Mouse (Mus musculus) thymus, adult 2 months (tissue): ENCODE results near the gene Smg9. TPM values are rescaled to one million over a fixed set of nuclear protein-coding genes. Genes with fewer than 3 reads are reported as not detected.
A peak's percentile ranks its signal among the peaks of the same experiment; 100 is the strongest.

ENCODE experiments used
- DNase-seq: peaks from one replicate; pipeline ENCODE4 v3.0.0; 2021
- H3K27ac ChIP-seq: fragments of 200-500 bp; 2 replicates; pipeline ENCODE4 v1.5.1; 2012; ENCODE audit warnings: low read length, control low read depth; ENCODE audit not compliant: control insufficient read depth, insufficient read depth
- H3K27me3 ChIP-seq: fragments of 200-500 bp; 2 replicates; pipeline ENCODE4 v1.6.1; 2012; ENCODE audit warnings: mild to moderate bottlenecking, low read length, moderate library complexity, mixed read lengths; ENCODE audit not compliant: control insufficient read depth, insufficient read depth
- H3K36me3 ChIP-seq: fragments of 200-500 bp; 2 replicates; pipeline ENCODE4 v1.6.1; 2012; ENCODE audit warnings: mild to moderate bottlenecking, low read length, moderate library complexity; ENCODE audit not compliant: control insufficient read depth, insufficient read depth
- H3K4me1 ChIP-seq: fragments of 200-500 bp; replicated peaks from 2 replicates; pipeline ENCODE4 v1.6.1; 2012; ENCODE audit warnings: low read length; ENCODE audit not compliant: control insufficient read depth, insufficient read depth
- H3K4me3 ChIP-seq: fragments of 200-500 bp; 2 replicates; pipeline ENCODE4 v1.5.1; 2012; ENCODE audit warnings: mild to moderate bottlenecking, low read length, control low read depth, moderate library complexity; ENCODE audit not compliant: control insufficient read depth, insufficient read depth
- CTCF ChIP-seq: fragments of 200-500 bp; IDR thresholded peaks from 2 replicates; pipeline ENCODE4 v1.5.1; 2012; ENCODE audit warnings: mild to moderate bottlenecking, control low read depth, low read length, moderate library complexity, borderline replicate concordance; ENCODE audit not compliant: control insufficient read depth, poor library complexity, insufficient read depth; ENCODE audit errors: extremely low read depth
- POLR2A ChIP-seq: fragments of 200-500 bp; IDR thresholded peaks from 2 replicates; pipeline ENCODE4 v1.6.1; 2012; ENCODE audit warnings: mild to moderate bottlenecking, low read length, control low read depth, moderate library complexity; ENCODE audit not compliant: control insufficient read depth, poor library complexity, insufficient read depth; ENCODE audit errors: extremely low read depth
- WGBS: fragments of 180-500 bp; shearing (Covaris S2); methylation state at CpG from one replicate; pipeline ENCODE4 v1.1.7; 2018; 5-methylcytosine and 5-hydroxymethylcytosine counted together
- polyA plus RNA-seq: library from polyadenylated mRNA; depleted of rRNA; stranded (reverse); fragments of >200 nt; gene quantifications from 2 replicates; pipeline ENCODE4 v1.2.3, GENCODE M21; 2012

Smg9 gene
- polyA plus RNA-seq, 1 experiment, result 168 TPM

- DNase-seq, result no peak
- no peak for TF ChIP-seq POLR2A
- Histone ChIP-seq H3K36me3 (no peaks in the 10 kb centered on the region), H3K4me3 (no peak overlapping the region), H3K27me3 (no peaks in the 10 kb centered on the region), H3K27ac (no peak overlapping the region), H3K4me1 (no peaks in the 10 kb centered on the region; the same call in 1 of the 2 replicates)
- WGBS, result 25% methylated on average over 7 of the region's 7 CpGs
Measured at GRCm38 (mm10) chr7:24439891-24440290, 40.5 kb downstream of the Smg9 start.

GRCm38 (mm10) chr7:24441785-24442184, 42.4 kb downstream of the Smg9 start:
- H3K27ac ChIP-seq, result no peak overlapping the region
- 13% methylated on average over 1 of the region's 1 CpGs for WGBS
- DNase-seq, result peak; percentile 86

GRCm38 (mm10) chr7:24442313-24442712, 42.9 kb downstream of the Smg9 start:
- Histone ChIP-seq H3K4me1 (peaks cover 7% of the 10 kb centered on the region), H3K4me3 (no peak overlapping the region), H3K36me3 (no peaks in the 10 kb centered on the region), H3K27me3 (no peaks in the 10 kb centered on the region), H3K27ac (no peak overlapping the region)
- no peak for DNase-seq
- no peak for TF ChIP-seq CTCF
- no peak for TF ChIP-seq POLR2A
- WGBS, result 78% methylated on average over 8 of the region's 8 CpGs

More at GRCm38 (mm10) chr7:24441785-24442184, 42.4 kb downstream of the Smg9 start:
- no peaks in the 10 kb centered on the region for H3K36me3 ChIP-seq
- no peaks in the 10 kb centered on the region for H3K27me3 ChIP-seq
- peaks cover 7% of the 10 kb centered on the region for H3K4me1 ChIP-seq
- peak; percentile 91; the same call in 1 of the 2 replicates for TF ChIP-seq CTCF
- TF ChIP-seq POLR2A, result no peak
- H3K4me3 ChIP-seq, result no peak overlapping the region

- DNase-seq, result no peak
- TF ChIP-seq POLR2A, result no peak
- TF ChIP-seq CTCF, result no peak
- Histone ChIP-seq H3K4me3 (no peak overlapping the region), H3K4me1 (peaks cover 16% of the 10 kb centered on the region), H3K27me3 (no peaks in the 10 kb centered on the region), H3K36me3 (no peaks in the 10 kb centered on the region), H3K27ac (no peak overlapping the region)
- WGBS, result 75% methylated on average over 9 of the region's 9 CpGs
Measured at GRCm38 (mm10) chr7:24445266-24445926, 46.0 kb downstream of the Smg9 start.

- H3K4me3 ChIP-seq, result no peak overlapping the region
- no peak overlapping the region for H3K27ac ChIP-seq
- no peaks in the 10 kb centered on the region for H3K27me3 ChIP-seq
- DNase-seq, result no peak
- WGBS, result 82% methylated on average over 7 of the region's 7 CpGs
- TF ChIP-seq CTCF (no peak), POLR2A (no peak)
- H3K36me3 ChIP-seq, result no peaks in the 10 kb centered on the region
- H3K4me1 ChIP-seq, result peaks cover 29% of the 10 kb centered on the region
Measured at GRCm38 (mm10) chr7:24446697-24447340, 47.4 kb downstream of the Smg9 start.

- no peak overlapping the region for H3K4me3 ChIP-seq
- no peak for DNase-seq
- no peak overlapping the region for H3K27ac ChIP-seq
- H3K27me3 ChIP-seq, result no peaks in the 10 kb centered on the region
- H3K4me1 ChIP-seq, result peaks cover 49% of the 10 kb centered on the region
- WGBS, result 85% methylated on average over 14 of the region's 14 CpGs
- no peaks in the 10 kb centered on the region for H3K36me3 ChIP-seq
- TF ChIP-seq CTCF (no peak), POLR2A (no peak)
Measured at GRCm38 (mm10) chr7:24448782-24449517, 49.5 kb downstream of the Smg9 start.
